Mouse (Mus musculus): ENCODE measurements at regions not wholly inside any gene's neighbourhood (a gene's known extent, or its start where the extent isn't known, plus 50 kb on each side); places are given as distances from the start of the nearest gene placed in this dataset.
A peak's percentile ranks its signal among the peaks of the same experiment; 100 is the strongest.

DNA sequence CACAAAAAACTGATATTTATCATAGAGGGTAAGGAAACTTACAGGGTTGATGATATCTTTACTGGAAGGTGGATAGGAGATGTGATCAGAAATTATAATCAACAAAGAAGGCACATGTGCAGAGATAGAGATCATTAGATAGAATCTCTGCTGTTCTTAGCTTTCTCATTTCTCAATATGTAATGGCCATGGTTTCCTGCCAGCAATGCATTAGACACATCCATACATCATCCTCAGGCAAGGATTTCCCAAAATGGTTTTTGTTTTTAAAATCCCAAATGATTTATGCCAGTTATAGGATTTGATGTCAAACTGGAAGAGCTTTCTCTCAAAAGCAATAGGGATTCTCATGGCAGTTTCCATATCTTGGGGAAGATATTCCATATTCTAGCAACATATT is 52.0 kb upstream of the C030005K15Rik start:
- Histone ChIP-seq H3K27ac (ENCODE audit: low read depth, low read length) (no peak overlapping the region), H3K4me1 (ENCODE audit: control insufficient read depth, insufficient read depth, low read length) (no peaks in the 10 kb centered on the region), H3K36me3 (ENCODE audit: control insufficient read depth, insufficient read depth, low read length) (no peaks in the 10 kb centered on the region), H3K9me3 (ENCODE audit: control insufficient read depth, low read length) (no peaks in the 10 kb centered on the region), H3K9ac (ENCODE audit: low read length) (no peak overlapping the region), H3K4me3 (ENCODE audit: low read depth, low read length) (no peak overlapping the region), H3K4me2 (no peak overlapping the region), H3K27me3 (ENCODE audit: control insufficient read depth, insufficient read depth, low read length) (no peaks in the 10 kb centered on the region)
- ATAC-seq (ENCODE audit: low FRiP score) (no peak), DNase-seq (ENCODE audit: low spot score, missing footprints) (no peak)

DNA sequence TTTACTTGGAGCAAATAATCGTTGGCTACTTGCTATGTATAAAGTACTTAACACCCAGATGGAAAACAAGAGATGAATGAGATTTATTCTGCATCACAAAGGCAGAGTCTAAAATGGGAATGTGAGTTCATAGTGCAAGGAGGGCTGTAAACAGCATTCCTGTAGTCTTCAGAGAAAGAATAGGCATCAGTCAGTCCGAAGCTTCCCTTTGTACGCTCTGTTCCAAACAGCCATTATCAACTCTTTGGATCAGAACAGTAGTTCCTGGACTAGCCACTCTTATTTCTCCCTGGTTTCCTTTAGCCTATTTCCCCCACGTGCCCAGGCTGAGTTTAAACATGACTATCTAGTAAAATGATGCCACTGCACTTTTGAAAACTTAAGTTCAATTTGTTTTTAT is 52.8 kb upstream of the C030005K15Rik start:
- Histone ChIP-seq H3K9me3 (ENCODE audit: control insufficient read depth, low read length) (no peaks in the 10 kb centered on the region), H3K4me1 (ENCODE audit: control insufficient read depth, insufficient read depth, low read length) (no peaks in the 10 kb centered on the region), H3K4me3 (ENCODE audit: low read depth, low read length) (no peak overlapping the region), H3K27ac (ENCODE audit: low read depth, low read length) (no peak overlapping the region), H3K4me2 (no peak overlapping the region), H3K27me3 (ENCODE audit: control insufficient read depth, insufficient read depth, low read length) (no peaks in the 10 kb centered on the region), H3K9ac (ENCODE audit: low read length) (no peak overlapping the region), H3K36me3 (ENCODE audit: control insufficient read depth, insufficient read depth, low read length) (no peaks in the 10 kb centered on the region)
- ATAC-seq (ENCODE audit: low FRiP score) (no peak), DNase-seq (ENCODE audit: low spot score, missing footprints) (no peak)
- WGBS: 77% methylated on average over 4 of the region's 4 CpGs

DNA sequence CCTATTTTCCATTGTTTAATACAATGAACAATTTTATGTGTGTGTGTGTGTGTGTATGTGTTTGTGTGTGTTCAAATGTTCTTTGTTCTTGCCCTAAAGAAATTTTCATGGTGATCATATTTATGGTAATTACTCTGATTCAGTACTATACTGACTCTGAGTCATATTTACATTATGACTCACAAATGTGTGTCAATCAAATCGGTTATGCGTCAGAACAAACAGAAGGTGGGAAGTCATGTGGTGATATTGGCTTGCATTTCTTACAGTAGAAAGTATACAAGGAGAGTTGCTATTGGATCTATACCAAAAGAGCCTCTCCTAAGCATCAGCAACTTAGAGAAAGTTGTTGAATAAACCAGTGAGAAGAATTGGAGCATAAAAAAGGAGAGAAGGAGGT is 67.2 kb upstream of the C030005K15Rik start:
- ATAC-seq (ENCODE audit: low FRiP score) (no peak), DNase-seq (ENCODE audit: low spot score, missing footprints) (no peak)
- Histone ChIP-seq H3K9ac (ENCODE audit: low read length) (no peak overlapping the region), H3K27me3 (ENCODE audit: control insufficient read depth, insufficient read depth, low read length) (no peaks in the 10 kb centered on the region), H3K27ac (ENCODE audit: low read depth, low read length) (no peak overlapping the region), H3K4me3 (ENCODE audit: low read depth, low read length) (no peak overlapping the region), H3K9me3 (ENCODE audit: control insufficient read depth, low read length) (no peaks in the 10 kb centered on the region), H3K36me3 (ENCODE audit: control insufficient read depth, insufficient read depth, low read length) (no peaks in the 10 kb centered on the region), H3K4me2 (no peak overlapping the region), H3K4me1 (ENCODE audit: control insufficient read depth, insufficient read depth, low read length) (no peaks in the 10 kb centered on the region)
- WGBS: 94% methylated on average over 2 of the region's 2 CpGs

DNA sequence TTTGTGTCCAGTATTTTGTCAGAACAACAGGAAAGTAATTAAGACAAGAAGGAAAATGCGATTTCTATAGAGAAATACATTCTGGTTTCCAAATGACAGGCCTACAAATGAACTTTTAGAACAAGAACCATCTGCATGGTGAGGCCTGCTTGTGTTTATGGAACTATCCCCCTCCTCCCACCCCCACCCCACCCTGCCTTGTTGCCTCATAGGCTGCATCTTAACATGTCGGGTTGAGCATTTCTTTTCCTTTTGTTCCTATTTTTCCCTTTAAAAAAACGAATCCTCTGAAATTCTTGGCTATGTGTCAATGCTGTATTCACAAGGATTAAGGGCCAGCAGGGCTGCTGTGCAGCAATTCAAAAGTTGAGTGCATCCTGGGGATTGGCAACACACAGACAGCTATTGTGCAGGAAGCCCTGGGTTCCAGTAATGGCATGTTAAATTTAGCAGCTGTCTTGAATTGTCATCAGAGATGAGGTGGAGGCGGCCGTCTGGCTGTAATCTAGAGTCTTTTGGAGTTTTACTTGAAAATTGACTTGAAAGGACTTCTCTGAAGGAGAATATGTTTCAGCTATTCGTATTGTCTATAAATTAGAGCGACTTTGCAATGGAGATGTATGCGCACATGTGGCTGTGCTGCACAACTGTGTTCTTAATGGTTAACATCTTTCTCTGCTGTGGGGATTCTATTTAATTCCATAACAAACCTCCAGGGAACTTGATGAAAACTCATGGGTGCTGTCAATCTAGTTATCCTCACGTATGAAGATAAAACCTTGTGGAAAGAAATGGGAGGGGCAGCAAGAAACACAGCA is 75.1 kb upstream of the C030005K15Rik start:
- Histone ChIP-seq H3K4me3 (ENCODE audit: low read depth, low read length) (no peak overlapping the region), H3K27me3 (ENCODE audit: control insufficient read depth, insufficient read depth, low read length) (no peaks in the 10 kb centered on the region), H3K4me1 (ENCODE audit: control insufficient read depth, insufficient read depth, low read length) (no peaks in the 10 kb centered on the region; the same call in 1 of the 2 replicates), H3K9ac (ENCODE audit: low read length) (no peak overlapping the region), H3K27ac (ENCODE audit: low read depth, low read length) (no peak overlapping the region), H3K4me2 (no peak overlapping the region), H3K36me3 (ENCODE audit: control insufficient read depth, insufficient read depth, low read length) (no peaks in the 10 kb centered on the region), H3K9me3 (ENCODE audit: control insufficient read depth, low read length) (no peaks in the 10 kb centered on the region)
- ATAC-seq (ENCODE audit: low FRiP score) (peak; percentile 89), DNase-seq (ENCODE audit: low spot score, missing footprints) (no peak)
- 46% methylated on average over 9 of the region's 9 CpGs for WGBS

DNA sequence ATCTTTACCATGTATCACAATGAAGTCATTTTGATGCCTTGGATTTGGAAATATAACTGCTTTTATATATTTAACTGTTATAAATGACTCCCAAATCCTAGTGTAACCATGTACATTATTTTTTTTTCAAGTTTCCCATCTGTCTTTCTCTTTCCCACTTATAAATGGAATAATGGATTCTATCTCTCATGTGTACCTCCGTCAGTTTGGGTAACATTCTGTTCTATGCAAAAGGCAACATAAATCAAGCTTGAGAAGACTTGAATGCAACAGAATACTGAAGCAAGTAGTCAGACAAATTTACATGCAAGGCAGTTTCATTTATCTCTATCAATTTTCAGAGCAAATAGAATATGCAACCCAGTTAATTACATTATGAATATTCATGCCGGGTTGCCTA is 81.4 kb upstream of the C030005K15Rik start:
- Histone ChIP-seq H3K36me3 (ENCODE audit: control insufficient read depth, insufficient read depth, low read length) (no peaks in the 10 kb centered on the region), H3K9ac (ENCODE audit: low read length) (no peak overlapping the region), H3K9me3 (ENCODE audit: control insufficient read depth, low read length) (no peaks in the 10 kb centered on the region), H3K27me3 (ENCODE audit: control insufficient read depth, insufficient read depth, low read length) (no peaks in the 10 kb centered on the region), H3K4me3 (ENCODE audit: low read depth, low read length) (no peak overlapping the region), H3K4me2 (no peak overlapping the region), H3K4me1 (ENCODE audit: control insufficient read depth, insufficient read depth, low read length) (no peaks in the 10 kb centered on the region), H3K27ac (ENCODE audit: low read depth, low read length) (no peak overlapping the region)
- WGBS: 91% methylated on average over 2 of the region's 2 CpGs
- no peak for ATAC-seq (ENCODE audit: low FRiP score)
- DNase-seq (ENCODE audit: low spot score, missing footprints): no peak

DNA sequence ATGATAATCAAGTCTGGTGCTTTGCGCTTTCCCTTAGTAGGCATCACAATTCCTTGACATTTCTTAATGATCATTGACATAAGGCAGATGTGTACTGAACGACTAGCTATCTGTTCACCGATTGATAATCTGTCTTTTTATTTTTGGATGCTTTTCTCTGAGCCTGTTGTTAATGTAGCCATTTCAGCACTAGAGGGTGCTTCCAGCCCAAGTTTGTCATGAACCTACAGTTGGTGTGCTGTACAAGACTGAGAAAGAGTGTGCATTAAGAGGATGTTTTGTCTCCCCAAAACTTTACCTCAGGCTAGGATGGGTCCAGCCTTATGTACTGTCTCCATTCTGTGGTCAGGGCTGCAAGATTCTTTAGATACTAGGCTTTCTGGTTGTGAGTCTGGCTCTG is 116.0 kb upstream of the C030005K15Rik start:
- H3K4me2 ChIP-seq: no peak overlapping the region
- H3K27ac ChIP-seq (ENCODE audit: low read depth, low read length): no peak overlapping the region
- no peak for ATAC-seq (ENCODE audit: low FRiP score)
- no peaks in the 10 kb centered on the region for H3K4me1 ChIP-seq (ENCODE audit: control insufficient read depth, insufficient read depth, low read length)
- DNase-seq (ENCODE audit: low spot score, missing footprints): peak; percentile 47
- no peak overlapping the region for H3K9ac ChIP-seq (ENCODE audit: low read length)
- no peaks in the 10 kb centered on the region for H3K36me3 ChIP-seq (ENCODE audit: control insufficient read depth, insufficient read depth, low read length)
- H3K4me3 ChIP-seq (ENCODE audit: low read depth, low read length): no peak overlapping the region
- no peaks in the 10 kb centered on the region for H3K27me3 ChIP-seq (ENCODE audit: control insufficient read depth, insufficient read depth, low read length)
- no peaks in the 10 kb centered on the region for H3K9me3 ChIP-seq (ENCODE audit: control insufficient read depth, low read length)
- WGBS: 91% methylated on average over 3 of the region's 3 CpGs

DNA sequence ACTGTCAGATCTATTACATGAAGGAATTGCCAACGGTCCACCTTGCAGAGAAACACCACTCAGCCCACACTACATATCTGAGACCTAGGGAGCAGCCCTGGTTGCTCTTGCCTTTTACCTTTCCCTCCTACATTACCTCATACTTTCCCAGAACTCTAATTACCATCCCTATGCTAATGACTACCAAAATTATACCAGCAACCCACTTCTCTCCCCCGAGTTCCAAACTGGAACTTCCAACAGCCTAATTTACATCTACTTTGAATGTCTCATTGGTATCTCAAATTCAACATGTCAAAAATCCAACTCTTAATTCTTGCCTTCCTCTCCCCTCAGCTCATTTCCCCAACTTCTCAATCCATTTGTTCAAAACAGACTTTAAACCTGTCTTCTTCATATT is 124.9 kb upstream of the C030005K15Rik start:
- H3K4me3 ChIP-seq (ENCODE audit: low read depth, low read length): no peak overlapping the region
- H3K4me2 ChIP-seq: no peak overlapping the region
- DNase-seq (ENCODE audit: low spot score, missing footprints) (no peak), ATAC-seq (ENCODE audit: low FRiP score) (no peak)
- H3K9me3 ChIP-seq (ENCODE audit: control insufficient read depth, low read length): no peaks in the 10 kb centered on the region
- no peaks in the 10 kb centered on the region for H3K27me3 ChIP-seq (ENCODE audit: control insufficient read depth, insufficient read depth, low read length)
- no peak overlapping the region for H3K9ac ChIP-seq (ENCODE audit: low read length)
- H3K27ac ChIP-seq (ENCODE audit: low read depth, low read length): no peak overlapping the region
- no peaks in the 10 kb centered on the region for H3K4me1 ChIP-seq (ENCODE audit: control insufficient read depth, insufficient read depth, low read length)
- no peaks in the 10 kb centered on the region for H3K36me3 ChIP-seq (ENCODE audit: control insufficient read depth, insufficient read depth, low read length)
- WGBS: 78% methylated on average over 2 of the region's 2 CpGs

DNA sequence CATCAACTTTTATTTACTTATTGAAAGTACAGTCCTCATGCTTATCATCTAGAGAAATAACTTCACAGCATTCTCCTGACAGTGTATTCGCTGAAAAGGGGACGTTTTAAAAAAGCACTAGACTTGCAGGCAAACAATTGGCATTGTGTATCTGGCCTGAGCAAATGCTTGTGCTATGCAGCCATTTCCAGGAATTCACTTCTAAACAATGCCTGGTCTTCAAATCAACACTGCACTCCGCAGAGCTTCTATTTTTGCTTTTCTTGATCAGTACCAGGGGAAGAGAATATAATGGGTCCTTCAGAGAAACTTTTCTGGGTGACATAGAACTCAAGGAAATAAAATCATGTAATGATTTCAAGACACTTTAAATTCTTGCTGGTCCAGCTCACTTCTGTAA is 150.5 kb upstream of the C030005K15Rik start:
- Histone ChIP-seq H3K36me3 (ENCODE audit: control insufficient read depth, insufficient read depth, low read length) (no peaks in the 10 kb centered on the region), H3K4me2 (no peak overlapping the region), H3K9me3 (ENCODE audit: control insufficient read depth, low read length) (no peaks in the 10 kb centered on the region), H3K27me3 (ENCODE audit: control insufficient read depth, insufficient read depth, low read length) (no peaks in the 10 kb centered on the region), H3K4me3 (ENCODE audit: low read depth, low read length) (no peak overlapping the region), H3K9ac (ENCODE audit: low read length) (no peak overlapping the region), H3K27ac (ENCODE audit: low read depth, low read length) (no peak overlapping the region), H3K4me1 (ENCODE audit: control insufficient read depth, insufficient read depth, low read length) (no peaks in the 10 kb centered on the region)
- 71% methylated on average over 3 of the region's 3 CpGs for WGBS
- DNase-seq (ENCODE audit: low spot score, missing footprints): no peak
- ATAC-seq (ENCODE audit: low FRiP score): no peak

DNA sequence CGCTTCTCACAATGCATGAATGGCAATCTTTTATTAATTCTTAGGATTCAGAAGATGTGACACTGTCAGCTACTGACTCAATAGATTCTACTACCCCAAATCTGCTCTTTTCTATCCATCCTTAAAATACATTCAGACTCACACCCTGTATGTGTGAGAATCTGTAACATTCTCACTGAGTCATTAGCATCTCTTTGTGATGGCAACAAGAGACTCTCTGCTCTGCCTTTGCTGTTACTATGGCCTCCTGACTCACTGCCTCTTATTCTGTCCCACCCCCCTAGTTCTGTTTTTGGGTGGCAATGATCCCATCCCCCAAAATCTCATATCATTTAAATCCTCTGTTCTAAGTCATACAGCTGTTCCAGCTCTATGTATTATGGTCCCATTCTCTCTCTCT is 159.5 kb upstream of the C030005K15Rik start:
- DNase-seq (ENCODE audit: low spot score, missing footprints) (no peak), ATAC-seq (ENCODE audit: low FRiP score) (no peak)
- H3K27me3 ChIP-seq (ENCODE audit: control insufficient read depth, insufficient read depth, low read length): no peaks in the 10 kb centered on the region
- H3K4me1 ChIP-seq (ENCODE audit: control insufficient read depth, insufficient read depth, low read length): no peaks in the 10 kb centered on the region
- WGBS: 91% methylated on average over 1 of the region's 1 CpGs
- no peak overlapping the region for H3K4me3 ChIP-seq (ENCODE audit: low read depth, low read length)
- H3K4me2 ChIP-seq: no peak overlapping the region
- no peaks in the 10 kb centered on the region for H3K36me3 ChIP-seq (ENCODE audit: control insufficient read depth, insufficient read depth, low read length)
- no peaks in the 10 kb centered on the region for H3K9me3 ChIP-seq (ENCODE audit: control insufficient read depth, low read length)
- no peak overlapping the region for H3K9ac ChIP-seq (ENCODE audit: low read length)
- H3K27ac ChIP-seq (ENCODE audit: low read depth, low read length): no peak overlapping the region
